Mouse (Mus musculus) duodenum, adult 2 months (tissue): ENCODE data around the gene Diaph3. TPM values are rescaled to one million over a fixed set of nuclear protein-coding genes. Genes with fewer than 3 reads are reported as not detected.

Source experiments
- polyA plus RNA-seq: library from polyadenylated mRNA; depleted of rRNA; stranded (reverse); fragments of >200 nt; gene quantifications from 2 replicates; pipeline ENCODE4 v1.2.3, GENCODE M21; 2012; ENCODE audit warnings: low replicate concordance; rRNA removed

Gene Diaph3
- polyA plus RNA-seq, result 0.12 and 0.13 TPM in 2 replicates

DNA sequence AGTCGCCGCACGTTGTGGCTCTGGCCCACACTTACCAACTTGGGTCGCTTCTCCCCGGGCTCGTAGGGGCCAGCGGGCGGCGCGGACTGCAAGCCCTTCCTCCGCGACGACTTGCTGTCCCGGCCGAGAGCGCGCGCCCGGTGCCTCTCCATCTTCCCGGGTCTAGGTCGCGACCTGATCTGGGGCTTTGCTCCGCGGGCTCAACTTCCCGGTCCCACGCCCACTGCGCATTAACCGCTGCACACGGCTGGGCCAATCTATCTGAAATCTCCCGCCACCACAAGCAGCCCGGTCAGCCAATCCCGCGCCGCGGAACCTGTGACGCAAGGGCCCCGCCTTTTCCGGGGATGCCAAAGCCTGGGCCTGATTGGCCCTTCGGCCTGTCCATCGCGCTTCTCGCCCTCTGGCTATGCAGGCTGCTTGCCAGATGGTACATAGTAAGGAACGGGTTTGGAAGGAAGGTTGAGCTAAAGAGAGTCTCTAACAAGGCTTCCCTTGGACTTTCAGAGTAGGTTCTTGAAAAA lies at the start of gene Diaph3:
Gene Diaph3, minus strand, starts transcription at position 273 of the 524 bp plus-strand sequence.

